Mouse (Mus musculus): ENCODE data around the gene Nphp4.
A peak's percentile ranks its signal among the peaks of the same experiment; 100 is the strongest.
"Not testable (repeated sequence)": the region's sequence is repeated elsewhere in the genome, so short reads cannot be mapped to it uniquely, and the experiment has no call there.

Gene Nphp4

GRCm38 (mm10) chr4:152478224-152478567, 1.7 kb downstream of the Nphp4 start:
- no peak for DNase-seq

GRCm38 (mm10) chr4:152480426-152480825, 3.9 kb downstream of the Nphp4 start:
- no peak for DNase-seq

GRCm38 (mm10) chr4:152488046-152488445, 11.5 kb downstream of the Nphp4 start:
- DNase-seq, result no peak

GRCm38 (mm10) chr4:152490311-152490710, 13.8 kb downstream of the Nphp4 start:
- DNase-seq, result no peak

GRCm38 (mm10) chr4:152491250-152491899, 14.9 kb downstream of the Nphp4 start:
- DNase-seq, result peak; percentile 91 to 92

GRCm38 (mm10) chr4:152494360-152494879, 17.9 kb downstream of the Nphp4 start:
- no peak for DNase-seq

GRCm38 (mm10) chr4:152512221-152512925, 35.9 kb downstream of the Nphp4 start:
- no peak for DNase-seq

- no peak for DNase-seq
Measured at GRCm38 (mm10) chr4:152514884-152515283, 38.4 kb downstream of the Nphp4 start.

- peak in 1 of 2 experiments; percentile 10 for DNase-seq
Measured at GRCm38 (mm10) chr4:152519106-152519505, 42.6 kb downstream of the Nphp4 start.

- DNase-seq, result peak; percentile 68 to 70
Measured at GRCm38 (mm10) chr4:152520083-152520482, 43.6 kb downstream of the Nphp4 start.

- no peak for DNase-seq
Measured at GRCm38 (mm10) chr4:152532872-152533271, 56.4 kb downstream of the Nphp4 start.

GRCm38 (mm10) chr4:152539756-152540155, 63.2 kb downstream of the Nphp4 start:
- DNase-seq, result peak; percentile 25 to 39

- DNase-seq, result no peak
Measured at GRCm38 (mm10) chr4:152541172-152541571, 64.7 kb downstream of the Nphp4 start.

GRCm38 (mm10) chr4:152542447-152542846, 65.9 kb downstream of the Nphp4 start:
- DNase-seq, result no peak

- no peak for DNase-seq
Measured at GRCm38 (mm10) chr4:152546481-152546880, 70.0 kb downstream of the Nphp4 start.

GRCm38 (mm10) chr4:152547886-152548663, 71.6 kb downstream of the Nphp4 start:
- DNase-seq, result no peak

GRCm38 (mm10) chr4:152549507-152550202, 73.1 kb downstream of the Nphp4 start:
- DNase-seq, result no peak

GRCm38 (mm10) chr4:152550203-152550549, 73.7 kb downstream of the Nphp4 start:
- DNase-seq, result no peak

- DNase-seq, result no peak
Measured at GRCm38 (mm10) chr4:152553582-152554285, 77.2 kb downstream of the Nphp4 start.

GRCm38 (mm10) chr4:152554421-152554820, 77.9 kb downstream of the Nphp4 start:
- no peak for DNase-seq

GRCm38 (mm10) chr4:152555806-152556205, 79.3 kb downstream of the Nphp4 start:
- not testable (repeated sequence) for DNase-seq

GRCm38 (mm10) chr4:152558246-152558645, 81.7 kb downstream of the Nphp4 start:
- DNase-seq, result no peak
